Mouse (Mus musculus): ENCODE measurements around the gene Adamtsl4.

The Adamtsl4 gene

DNA sequence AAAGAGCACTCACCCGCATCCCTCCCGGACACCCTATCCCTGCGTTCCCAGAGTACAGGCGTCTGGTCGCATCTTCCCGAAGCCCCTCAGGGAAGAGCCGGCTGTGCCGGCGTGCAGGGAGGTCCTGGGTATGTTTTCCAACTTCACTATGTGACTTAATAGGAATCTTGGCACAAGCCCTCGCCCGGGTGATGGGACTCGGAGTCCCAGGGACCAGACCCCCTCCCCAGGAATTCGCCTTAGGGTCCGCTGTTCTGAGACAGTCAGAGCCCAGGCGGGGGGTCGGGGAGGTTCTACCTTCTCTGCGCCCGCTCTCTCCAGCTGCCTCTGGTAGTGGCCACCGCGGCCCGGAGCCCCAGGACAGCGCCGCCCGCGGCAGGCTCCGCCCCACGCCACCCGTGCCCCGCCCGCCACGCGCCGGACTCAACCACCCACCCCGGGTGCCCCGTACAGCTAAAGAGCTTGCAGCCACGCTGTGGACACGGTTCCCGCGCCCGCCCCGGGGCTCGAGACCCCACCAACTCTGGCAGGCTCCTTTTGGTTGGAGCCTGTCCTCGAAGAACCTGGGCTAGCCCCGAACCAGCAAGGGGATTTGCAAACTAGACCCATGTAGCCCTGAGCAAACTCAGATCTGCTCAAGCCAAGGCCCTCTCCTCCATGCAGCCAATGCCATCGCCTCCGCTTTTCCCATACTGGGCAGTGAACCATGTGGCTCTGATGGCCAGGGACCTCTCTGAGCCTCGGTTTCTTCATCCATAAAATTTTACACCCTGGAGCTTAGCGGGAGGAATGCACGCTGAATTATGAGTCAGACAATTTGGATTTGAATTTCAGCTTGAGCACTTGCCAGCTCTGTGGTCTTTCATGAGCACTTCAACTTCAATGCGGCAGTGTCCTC lies at the start of gene Adamtsl4:
TSS of gene Adamtsl4 (minus strand) at position 394 of the 898 bp plus-strand sequence.
- peak; percentile 72 to 74 for DNase-seq

- DNase-seq, result no peak
These were observed 47.5 kb upstream of the Adamtsl4 start for GRCm38 (mm10) chr3:95735071-95735670.

DNA sequence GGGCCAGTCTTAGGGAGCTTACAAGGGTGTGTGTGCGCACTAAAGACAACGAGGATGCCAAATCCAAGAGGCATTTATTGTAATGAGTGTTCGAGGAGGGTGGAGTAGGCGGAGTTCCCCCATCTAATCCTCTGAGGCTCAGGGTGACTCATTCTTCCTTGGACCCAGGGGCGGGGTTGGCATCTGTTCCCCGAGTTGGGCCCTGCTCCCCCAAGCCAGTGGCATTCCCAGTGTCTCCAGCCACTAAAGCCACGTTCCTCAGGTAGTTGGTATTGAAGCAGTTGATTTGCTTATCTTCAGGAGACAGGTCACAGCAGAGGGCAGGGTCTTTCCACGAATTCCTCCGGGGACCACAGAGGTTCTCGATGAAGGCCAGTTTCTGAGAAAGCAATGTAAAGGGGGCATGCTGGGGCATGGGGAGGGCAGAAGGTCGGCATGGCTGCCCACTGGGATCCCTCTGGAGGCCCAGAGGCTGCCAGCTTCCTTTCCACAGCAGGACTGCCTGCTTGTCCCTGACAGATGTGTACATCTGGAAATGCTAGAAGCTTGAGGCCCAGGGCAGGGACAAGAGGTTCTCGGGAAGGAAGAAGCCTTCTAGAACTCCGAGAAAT lies 46.5 kb upstream of the Adamtsl4 start:
- no peak for DNase-seq

DNA sequence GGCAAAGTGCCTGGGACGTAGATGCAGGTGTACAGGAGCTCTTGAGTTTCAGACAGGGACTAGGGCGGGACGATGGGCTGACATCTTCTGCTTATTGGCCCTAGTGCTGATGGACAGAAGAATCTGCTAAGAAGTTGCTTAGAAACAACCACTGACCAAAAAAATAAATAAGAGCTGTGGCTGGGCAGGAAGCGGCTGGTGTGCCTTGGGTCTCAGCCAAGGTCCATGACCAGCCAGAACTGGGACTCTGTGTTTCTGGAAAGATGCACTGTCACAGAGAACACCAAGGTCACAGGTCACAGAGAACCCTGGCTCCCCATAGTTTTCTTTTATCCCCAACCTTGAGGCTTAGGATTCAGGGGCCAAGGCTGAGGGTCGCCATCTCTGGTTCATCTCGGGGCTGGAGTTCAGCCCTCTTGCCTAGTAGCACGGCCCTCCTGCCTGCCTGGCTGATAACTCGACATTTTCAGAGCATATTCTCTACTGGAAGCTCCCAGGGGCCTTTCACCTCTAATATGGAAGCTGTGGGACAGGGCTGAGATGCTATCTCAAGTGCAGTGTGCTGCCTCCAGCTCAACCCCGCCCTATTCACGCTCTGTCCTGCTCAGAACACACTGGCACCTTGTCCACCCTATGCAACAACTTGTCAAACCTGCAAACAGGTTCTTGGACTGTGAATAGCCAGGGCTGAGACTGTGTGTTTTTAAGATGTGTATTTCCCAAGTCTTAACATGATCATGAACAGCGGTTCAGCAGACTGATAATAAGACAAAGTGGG lies 45.2 kb upstream of the Adamtsl4 start:
- DNase-seq, result no peak

DNA sequence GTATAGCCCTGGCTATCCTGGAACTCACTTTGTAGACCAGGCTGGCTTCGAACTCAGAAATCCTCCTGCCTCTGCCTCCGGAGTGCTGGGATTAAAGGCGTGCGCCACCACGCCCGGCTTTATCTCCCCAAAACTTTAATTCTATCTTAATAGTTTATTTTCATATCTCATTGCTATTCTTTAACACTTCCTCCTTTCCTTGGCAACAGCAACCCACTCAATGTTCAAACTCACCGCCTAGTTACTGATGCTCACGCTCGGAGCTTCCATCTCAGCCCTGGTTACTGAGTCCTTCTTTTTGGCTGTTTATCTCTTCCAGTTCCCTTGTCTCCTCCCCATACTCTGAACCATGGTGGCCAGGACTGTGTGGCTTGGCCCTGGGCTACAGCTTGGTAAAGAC lies 44.6 kb upstream of the Adamtsl4 start:
- no peak for DNase-seq

DNA sequence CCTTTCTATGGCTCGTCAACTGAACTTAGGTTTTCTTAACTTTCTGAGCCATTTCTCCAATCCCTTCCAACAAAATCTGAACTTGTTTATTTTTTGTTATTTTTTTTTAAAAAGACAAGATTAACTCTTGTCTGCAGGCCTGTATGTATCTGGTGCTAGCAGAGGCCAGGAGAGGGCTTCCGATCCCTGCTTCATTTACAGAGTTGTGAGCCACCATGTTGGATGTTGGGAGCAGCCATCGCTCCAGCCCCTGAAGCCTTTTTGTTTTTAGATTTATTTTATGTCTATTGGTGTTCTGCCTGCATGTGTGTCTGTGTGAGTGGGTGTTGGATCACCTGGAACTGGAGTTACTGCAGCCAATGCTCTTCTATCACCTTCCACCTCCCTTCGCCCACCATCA lies 44.1 kb upstream of the Adamtsl4 start:
- no peak for DNase-seq

GRCm38 (mm10) chr3:95730431-95730830 lies 42.7 kb upstream of the Adamtsl4 start:
- no peak for DNase-seq

DNA sequence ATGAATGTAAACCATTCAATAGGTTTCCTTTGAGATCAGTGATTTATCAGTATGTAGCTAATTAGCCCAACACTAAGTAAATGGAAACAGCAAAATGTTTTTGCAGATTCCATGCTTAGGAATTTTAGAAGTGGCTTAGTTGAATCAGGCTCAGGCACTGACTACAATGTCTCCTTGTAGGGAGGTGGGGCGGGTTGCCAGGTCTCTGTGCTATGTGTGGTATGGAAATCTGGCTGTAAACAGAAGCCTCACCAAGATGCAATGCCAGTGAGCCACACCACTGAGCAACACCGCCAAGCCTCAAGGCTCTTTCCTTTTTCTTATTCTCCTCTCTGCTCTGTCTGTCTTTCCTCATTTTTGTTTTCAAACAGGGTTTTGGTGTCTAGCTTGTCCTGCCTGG lies 41.2 kb upstream of the Adamtsl4 start:
- no peak for DNase-seq

- DNase-seq, result no peak
These were observed 39.1 kb upstream of the Adamtsl4 start for GRCm38 (mm10) chr3:95726696-95727358.

GRCm38 (mm10) chr3:95725863-95726262 lies 38.1 kb upstream of the Adamtsl4 start:
- no peak for DNase-seq

- DNase-seq, result no peak
These were observed 34.7 kb upstream of the Adamtsl4 start for GRCm38 (mm10) chr3:95722386-95722785.

DNA sequence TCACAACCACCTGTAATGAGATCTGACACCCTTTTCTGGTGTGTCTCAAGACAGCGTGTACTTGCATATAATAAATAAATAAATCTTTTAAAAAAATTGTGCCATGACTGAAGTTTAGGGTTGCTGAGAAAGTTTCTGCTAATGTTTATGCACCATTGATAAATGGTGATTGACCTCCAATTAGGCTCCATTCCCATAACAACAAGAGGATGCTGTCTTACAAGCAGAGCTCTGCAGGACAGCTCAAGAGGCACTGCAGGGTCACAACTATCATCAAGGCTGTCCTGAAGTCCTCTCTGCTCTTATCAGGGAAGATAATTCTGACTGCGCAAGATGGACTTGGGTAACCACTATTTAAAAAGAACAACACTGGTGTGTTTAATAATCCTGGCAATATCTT lies 30.4 kb upstream of the Adamtsl4 start:
- DNase-seq, result no peak

- no peak for DNase-seq
These were observed 28.4 kb upstream of the Adamtsl4 start for GRCm38 (mm10) chr3:95716075-95716474.

GRCm38 (mm10) chr3:95709967-95710366 lies 22.2 kb upstream of the Adamtsl4 start:
- no peak for DNase-seq

- DNase-seq, result no peak
These were observed 21.3 kb upstream of the Adamtsl4 start for GRCm38 (mm10) chr3:95709044-95709443.

- peak in 1 of 2 experiments; percentile 13 for DNase-seq
These were observed 19.8 kb upstream of the Adamtsl4 start for GRCm38 (mm10) chr3:95707497-95707896.

DNA sequence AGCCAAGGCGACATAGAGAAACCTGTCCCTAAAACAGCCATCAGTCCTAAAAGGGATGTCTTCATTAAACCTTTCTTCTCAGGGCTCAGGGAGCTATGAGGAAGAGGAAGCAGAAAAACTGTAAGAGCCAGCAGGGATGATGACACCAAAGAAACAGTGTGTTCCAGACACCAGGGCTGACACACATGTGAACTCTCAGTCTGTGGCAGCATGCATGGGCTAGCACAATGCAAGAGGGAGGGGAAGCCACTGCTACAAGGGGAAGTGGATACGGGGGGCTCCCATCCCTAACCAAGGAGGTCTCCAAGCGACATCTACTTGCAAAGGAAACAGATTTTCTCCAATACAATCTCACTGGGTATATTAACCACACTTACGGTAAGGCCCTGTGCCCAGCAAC lies 18.6 kb upstream of the Adamtsl4 start:
- no peak for DNase-seq

DNA sequence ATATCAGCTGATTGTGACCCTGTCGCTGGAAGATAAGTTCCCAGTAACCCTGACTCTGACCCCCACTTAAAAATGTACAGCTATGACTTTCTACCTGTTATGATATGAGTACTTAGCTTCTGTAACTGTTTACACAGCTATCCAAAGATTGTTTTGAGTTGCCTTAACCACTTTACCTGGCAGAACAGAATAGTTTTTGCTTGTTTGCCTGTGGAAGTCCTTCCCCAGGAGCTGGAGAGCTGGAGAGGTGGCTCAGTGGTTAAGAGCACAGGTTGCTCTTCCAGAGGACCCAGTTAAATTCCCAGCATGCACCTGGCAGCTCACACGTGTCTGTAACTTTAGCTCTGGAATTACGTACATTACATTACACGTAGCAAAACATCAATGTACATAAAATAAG lies 16.9 kb upstream of the Adamtsl4 start:
- DNase-seq, result no peak

DNA sequence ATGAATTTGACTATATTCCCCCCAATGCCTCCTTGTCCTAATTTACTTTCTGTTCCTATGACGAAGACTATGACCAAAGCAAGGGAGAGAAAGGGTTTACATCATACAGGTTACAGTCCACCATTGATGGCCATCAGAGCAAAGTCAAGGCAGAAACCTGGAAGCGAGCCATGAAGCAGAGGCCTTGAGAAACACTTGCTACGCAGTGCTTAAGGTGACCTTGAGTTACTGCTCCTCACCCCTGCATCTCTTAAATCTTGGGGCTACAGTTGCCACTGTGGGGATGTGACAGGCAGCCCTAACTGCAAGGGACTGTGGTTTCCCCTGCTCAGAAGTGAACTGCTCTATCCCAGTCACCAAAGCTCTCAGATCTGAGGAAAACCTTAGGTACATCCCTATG lies 15.6 kb upstream of the Adamtsl4 start:
- DNase-seq, result no peak

DNA sequence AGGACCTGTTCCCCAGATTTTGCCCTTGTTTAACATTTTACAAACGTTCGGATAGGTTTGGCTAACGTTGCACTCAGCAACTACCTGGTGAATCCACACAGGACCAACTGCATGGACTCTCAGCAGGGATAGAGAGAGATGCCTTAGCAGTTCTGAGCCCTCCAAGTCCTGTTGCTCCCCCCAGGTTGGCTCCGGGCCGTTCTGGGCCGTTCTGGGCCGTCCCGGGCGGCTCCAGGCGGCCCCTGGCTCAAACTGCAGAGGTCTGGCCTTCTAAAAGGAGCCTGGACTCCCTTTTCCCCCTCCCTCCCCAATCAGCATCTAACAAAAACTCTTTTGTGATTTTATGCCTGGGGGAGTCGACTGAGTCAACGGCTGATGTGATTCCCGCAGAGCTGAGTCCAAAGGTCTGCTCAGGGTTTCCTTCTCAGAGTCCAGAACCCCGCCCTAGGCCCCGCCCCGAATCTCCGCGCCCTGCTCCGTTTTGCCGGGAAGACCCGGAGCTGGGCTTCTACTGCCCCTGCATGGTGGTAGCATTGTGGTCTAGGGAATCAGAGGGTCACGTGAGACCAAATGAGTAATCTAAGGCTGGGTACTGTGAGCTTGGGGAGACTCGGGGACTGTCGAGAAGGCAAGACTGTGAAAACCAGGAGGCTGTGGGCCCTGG lies 14.3 kb upstream of the Adamtsl4 start:
- DNase-seq, result no peak

DNA sequence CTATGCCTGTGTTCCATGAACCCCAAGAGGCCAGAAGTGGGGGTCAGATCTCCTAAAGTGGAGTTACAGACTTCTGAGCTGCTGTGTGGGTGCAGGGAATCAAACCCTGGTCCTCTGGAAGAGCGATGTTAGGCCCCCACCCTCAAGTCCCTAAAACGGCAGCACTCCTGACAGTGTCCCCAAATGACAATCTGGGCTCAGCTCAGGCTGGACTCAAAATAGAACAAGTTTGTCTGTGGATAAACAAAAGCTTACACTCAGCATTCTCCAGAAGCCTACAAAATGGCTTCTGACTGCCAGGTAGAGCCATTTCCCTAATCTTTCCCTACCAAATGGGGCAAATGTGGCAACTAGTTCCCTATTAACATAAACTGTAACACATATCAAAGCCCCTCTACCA lies 13.4 kb upstream of the Adamtsl4 start:
- DNase-seq, result no peak

DNA sequence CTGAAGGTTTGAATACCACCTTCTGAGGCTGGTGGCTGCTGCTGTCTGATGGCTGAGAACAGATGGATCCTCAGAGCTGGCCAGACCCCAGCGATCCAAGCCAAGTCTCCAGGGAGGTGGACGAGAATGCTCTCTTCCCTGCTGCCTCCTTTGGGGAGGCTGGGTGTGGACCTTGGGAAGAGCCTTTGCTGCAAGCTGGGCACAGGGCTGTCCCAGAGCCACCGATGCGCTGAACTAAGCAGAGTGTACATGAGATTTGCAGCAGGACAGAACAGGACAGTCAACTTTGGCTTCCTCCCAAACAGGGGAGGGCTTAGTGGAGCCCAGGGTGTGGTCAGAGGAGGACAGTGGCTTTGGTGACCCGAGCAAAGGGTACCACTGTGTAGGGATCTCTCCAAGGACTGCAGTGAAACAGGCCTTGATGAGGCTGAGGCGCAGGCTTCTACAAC lies 12.5 kb upstream of the Adamtsl4 start:
- DNase-seq, result no peak
